8 mouse cellular contexts compared by ENCODE assay signal in the genomic region with DNA sequence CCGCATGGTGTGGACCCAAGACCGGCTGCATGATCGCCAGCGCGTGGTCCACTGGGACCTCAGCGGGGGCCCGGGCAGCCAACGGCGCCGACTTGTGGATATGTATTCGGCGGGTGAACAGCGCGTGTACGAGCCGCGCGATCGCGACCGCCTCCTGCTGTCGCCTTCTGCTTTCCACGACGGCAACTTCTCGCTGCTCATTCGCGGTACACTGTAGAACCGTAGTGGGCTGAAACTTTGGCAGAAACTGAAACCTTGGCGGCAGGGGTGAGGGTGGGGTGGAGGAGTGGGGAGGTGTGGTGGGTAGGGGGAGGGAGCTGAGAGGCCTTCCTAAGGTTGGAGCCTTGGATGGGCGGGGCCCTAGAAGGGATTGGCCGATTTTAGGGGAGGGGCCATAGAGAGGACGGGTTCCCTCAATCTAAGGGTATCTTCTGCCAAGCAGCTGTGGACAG. TPM values are rescaled to one million over a fixed set of nuclear protein-coding genes. Genes with fewer than 3 reads are reported as not detected.
DNase-seq lines count a peak whose midpoint lies in the region; ATAC-seq and TF ChIP-seq lines count a peak whose summit lies in the region.

No protein-coding gene starts in this region.

- 2% methylated on average over 32 of the region's 32 CpGs for WGBS in spleen, adult 2 months

- intact Hi-C loops in heart, postnatal 10 days (cut with DNase I) = no loop called here

- H3K27ac ChIP-seq in spleen, adult 2 months (ENCODE audit: insufficient read depth, low read length) = peak overlapping the region; percentile 48

- TF ChIP-seq CTCF in E14TG2a.4 (conservative IDR thresholded peaks at IDR 0.05; ENCODE audit: low read length) = no peak
- peak; percentile 5; the same call in 1 of the 2 replicates for TF ChIP-seq CTCF in spleen, adult 2 months (IDR thresholded peaks at IDR 0.05; ENCODE audit: extremely low read depth, insufficient read depth, insufficient read length, insufficient replicate concordance)

- TF ChIP-seq POLR2A in spleen, adult 2 months (IDR thresholded peaks at IDR 0.05; ENCODE audit: low read depth, low read length) = no peak

- H3K36me3 ChIP-seq in E14TG2a.4 (ENCODE audit: insufficient read depth, low read length) = peaks cover 7% of the 10 kb centered on the region; the same call in 1 of the 2 replicates
- no peaks in the 10 kb centered on the region for H3K36me3 ChIP-seq in megakaryocyte, embryonic 14.5 days (replicated peaks; ENCODE audit: low read length)
- H3K36me3 ChIP-seq in spleen, adult 2 months (ENCODE audit: control insufficient read depth, insufficient read depth, low read length) = no peaks in the 10 kb centered on the region

- peaks cover 54% of the 10 kb centered on the region for H3K27me3 ChIP-seq in E14TG2a.4 (ENCODE audit: insufficient read depth, low read length)
- H3K27me3 ChIP-seq in megakaryocyte, embryonic 14.5 days (replicated peaks) = peaks cover 42% of the 10 kb centered on the region
- no peaks in the 10 kb centered on the region for H3K27me3 ChIP-seq in spleen, adult 2 months (ENCODE audit: control insufficient read depth, insufficient read depth, low read length)

- H3K4me3 ChIP-seq in E14TG2a.4 (replicated peaks; ENCODE audit: low read length) = peak overlapping the region; percentile 81
- H3K4me3 ChIP-seq in megakaryocyte, embryonic 14.5 days (replicated peaks) = peak overlapping the region; percentile 92
- H3K4me3 ChIP-seq in spleen, adult 2 months (ENCODE audit: extremely low read depth, insufficient read depth, insufficient read length) = peak overlapping the region; percentile 53

- no peaks in the 10 kb centered on the region for H3K9me3 ChIP-seq in E14TG2a.4 (ENCODE audit: low read length)
- H3K9me3 ChIP-seq in megakaryocyte, embryonic 14.5 days = no peaks in the 10 kb centered on the region

- peaks cover 38% of the 10 kb centered on the region for H3K4me1 ChIP-seq in E14TG2a.4 (replicated peaks; ENCODE audit: low read depth, low read length)
- H3K4me1 ChIP-seq in megakaryocyte, embryonic 14.5 days = peaks cover 59% of the 10 kb centered on the region
- H3K4me1 ChIP-seq in spleen, adult 2 months (ENCODE audit: control insufficient read depth, insufficient read depth, insufficient read length) = peaks cover 13% of the 10 kb centered on the region; the same call in 1 of the 2 replicates

- peak; percentile 45 for ATAC-seq in erythroid progenitor cell, adult 5-6 weeks (replicated peaks; ENCODE audit: low FRiP score, poor library complexity, severe bottlenecking)

- DNase-seq in adrenal gland, adult 8-10 months = peak; percentile 55
- peak; percentile 67 to 75 for DNase-seq in heart, postnatal 10 days
- DNase-seq in kidney, postnatal 25 days = peak; percentile 78 to 91
- DNase-seq in spleen, adult 2 months (ENCODE audit: low read depth in 1 of 2, low spot score in 2 of 2) = peak; percentile 61 to 69
- DNase-seq in frontal cortex, postnatal 14 days (ENCODE audit: low spot score in 2 of 2) = no peak

RNA-seq across cellular contexts. Expression of gene Mxra8, which starts 1.5 kb away (rescaled TPM):
- 10 to 100 TPM; 45.1 to 93.9 (median 66.8) TPM for total RNA-seq in adrenal gland, adult 8-10 months (2022)
- not detected in 2 replicates for total RNA-seq in erythroid progenitor cell, adult 5-6 weeks (2015; ENCODE audit: low replicate concordance)
- total RNA-seq in erythroid progenitor cell, adult 5-6 weeks (2017; ENCODE audit: low replicate concordance) = not detected in 2 replicates
- total RNA-seq in heart, postnatal 10 days (2021) = 10 to 100 TPM; 66.0 to 66.1 TPM
- 0.13 TPM in 1 of 2 replicates, not detected in the other for polyA plus RNA-seq in megakaryocyte, embryonic 14.5 days (2012; ENCODE audit: insufficient read depth, low replicate concordance)
- polyA plus RNA-seq in spleen, adult 2 months (2012; rRNA removed) = 73.6 and 118 TPM in 2 replicates

RNA-seq across cellular contexts. Expression of gene Dvl1, which starts 6.2 kb away (rescaled TPM):
- 100 to 1,000 TPM in 1 of 4 experiments, 10 to 100 TPM in 3; 69.6 to 110 (median 73.1) TPM for total RNA-seq in adrenal gland, adult 8-10 months (2022)
- total RNA-seq in erythroid progenitor cell, adult 5-6 weeks (2015; ENCODE audit: low replicate concordance) = 20.9 and 26.0 TPM in 2 replicates
- total RNA-seq in erythroid progenitor cell, adult 5-6 weeks (2017; ENCODE audit: low replicate concordance) = 19.5 and 22.4 TPM in 2 replicates
- total RNA-seq in heart, postnatal 10 days (2021) = 10 to 100 TPM; 35.3 to 36.0 TPM
- 29.5 and 68.0 TPM in 2 replicates for polyA plus RNA-seq in megakaryocyte, embryonic 14.5 days (2012; ENCODE audit: insufficient read depth, low replicate concordance)
- polyA plus RNA-seq in spleen, adult 2 months (2012; rRNA removed) = 98.5 and 132 TPM in 2 replicates

RNA-seq across cellular contexts. Expression of gene Aurkaip1, which starts 10.0 kb away (rescaled TPM):
- 100 to 1,000 TPM; 134 to 175 (median 158) TPM for total RNA-seq in adrenal gland, adult 8-10 months (2022)
- 47.2 and 63.7 TPM in 2 replicates for total RNA-seq in erythroid progenitor cell, adult 5-6 weeks (2015; ENCODE audit: low replicate concordance)
- total RNA-seq in erythroid progenitor cell, adult 5-6 weeks (2017; ENCODE audit: low replicate concordance) = 69.4 and 71.4 TPM in 2 replicates
- 10 to 100 TPM; 84.8 to 91.3 TPM for total RNA-seq in heart, postnatal 10 days (2021)
- polyA plus RNA-seq in megakaryocyte, embryonic 14.5 days (2012; ENCODE audit: insufficient read depth, low replicate concordance) = 60.6 and 341 TPM in 2 replicates
- polyA plus RNA-seq in spleen, adult 2 months (2012; rRNA removed) = 88.7 and 144 TPM in 2 replicates

RNA-seq across cellular contexts. Expression of gene Tas1r3, which starts 22.1 kb away (rescaled TPM):
- total RNA-seq in adrenal gland, adult 8-10 months (2022) = 1 to 10 TPM in 1 of 4 experiments, under 1 TPM in 3; 0.46 to 1.2 (median 0.62) TPM
- 0.84 and 1.1 TPM in 2 replicates for total RNA-seq in erythroid progenitor cell, adult 5-6 weeks (2015; ENCODE audit: low replicate concordance)
- 0.26 and 2.3 TPM in 2 replicates for total RNA-seq in erythroid progenitor cell, adult 5-6 weeks (2017; ENCODE audit: low replicate concordance)
- total RNA-seq in heart, postnatal 10 days (2021) = under 1 TPM; 0.20 to 0.34 TPM
- 0.22 and 1.7 TPM in 2 replicates for polyA plus RNA-seq in megakaryocyte, embryonic 14.5 days (2012; ENCODE audit: insufficient read depth, low replicate concordance)
- 0.95 and 1.2 TPM in 2 replicates for polyA plus RNA-seq in spleen, adult 2 months (2012; rRNA removed)

RNA-seq across cellular contexts. Expression of gene Cptp, which starts 28.2 kb away (rescaled TPM):
- total RNA-seq in adrenal gland, adult 8-10 months (2022) = 10 to 100 TPM; 16.4 to 29.0 (median 17.9) TPM
- 3.4 and 9.4 TPM in 2 replicates for total RNA-seq in erythroid progenitor cell, adult 5-6 weeks (2015; ENCODE audit: low replicate concordance)
- 5.6 and 12.6 TPM in 2 replicates for total RNA-seq in erythroid progenitor cell, adult 5-6 weeks (2017; ENCODE audit: low replicate concordance)
- total RNA-seq in heart, postnatal 10 days (2021) = 10 to 100 TPM in 1 of 2 experiments, 1 to 10 TPM in 1; 7.9 to 10.6 TPM
- polyA plus RNA-seq in megakaryocyte, embryonic 14.5 days (2012; ENCODE audit: insufficient read depth, low replicate concordance) = 1.5 and 3.5 TPM in 2 replicates
- polyA plus RNA-seq in spleen, adult 2 months (2012; rRNA removed) = 18.9 and 19.8 TPM in 2 replicates

Comparison
In these comparisons a context has a peak if more than half of its experiments do, and no peak if none do; other contexts are left out.
1. DNase-seq: peak in adrenal gland, adult 8-10 months (single experiment), heart, postnatal 10 days (2 of 2), kidney, postnatal 25 days (2 of 2) and spleen, adult 2 months (2 of 2); none in frontal cortex, postnatal 14 days (0 of 2).
2. RNA of gene Mxra8, which starts 1.5 kb away (total RNA-seq): 45.1 to 93.9 TPM in adrenal gland, adult 8-10 months and 66.0 to 66.1 TPM in heart, postnatal 10 days; not detected in erythroid progenitor cell, adult 5-6 weeks; every median in the first group is over 10 times any median in the second.
3. Peak in every context shown above with its lines, with median percentiles within 50 percentile points of each other: H3K4me3 ChIP-seq.